In genomic region chr17:13700131-13701016, GRCm38 (mm10) we compare ENCODE assay signal across 8 mouse cellular contexts. TPM values are rescaled to one million over a fixed set of nuclear protein-coding genes. Genes with fewer than 3 reads are reported as not detected.
DNase-seq lines count a peak whose midpoint lies in the region; ATAC-seq and TF ChIP-seq lines count a peak whose summit lies in the region.

No protein-coding gene starts in this region.

- in situ Hi-C loops in ES-E14 (cut with MboI; ENCODE audit: low sequenced_read_pairs in 2 of 2, unreplicated experiment in 2 of 2): no loop called here

- H3K36me3 ChIP-seq in ES-E14 (ENCODE audit: control insufficient read depth, insufficient read depth, low read length, poor library complexity, severe bottlenecking): no peaks in the 10 kb centered on the region
- H3K36me3 ChIP-seq in heart, embryonic 10.5 days: no peaks in the 10 kb centered on the region
- H3K36me3 ChIP-seq in lung, postnatal 0 days (ENCODE audit: insufficient read depth, low read length): no peaks in the 10 kb centered on the region
- no peaks in the 10 kb centered on the region for H3K36me3 ChIP-seq in stomach, embryonic 15.5 days

- no peak overlapping the region for H3K4me3 ChIP-seq in ES-E14 (ENCODE audit: insufficient read depth in 1 of 2, low read depth in 1 of 2, low read length in 2 of 2, poor library complexity in 1 of 2, severe bottlenecking in 1 of 2)
- H3K4me3 ChIP-seq in heart, embryonic 10.5 days: 0 out of 2 replicates have a peak overlapping the region, but pooled peaks have one; percentile 12
- H3K4me3 ChIP-seq in lung, postnatal 0 days (ENCODE audit: low read depth, low read length): no peak overlapping the region
- H3K4me3 ChIP-seq in stomach, embryonic 15.5 days (replicated peaks): no peak overlapping the region

- DNase-seq in ES-E14 (ENCODE audit: low read depth, low spot score): peak; percentile 75
- peak; percentile 43 for DNase-seq in embryo, embryonic 11.5 days (ENCODE audit: low read depth, low spot score)
- DNase-seq in heart, embryonic 10.5 days (ENCODE audit: low spot score): peak; percentile 86
- DNase-seq in kidney, adult 9 months: peak; percentile 75
- DNase-seq in lung, postnatal 0 days (ENCODE audit: low spot score): peak; percentile 93
- no peak for DNase-seq in cerebellum, postnatal 4 days (ENCODE audit: low spot score in 2 of 2)

- no peak overlapping the region for H3K4me2 ChIP-seq in lung, postnatal 0 days (replicated peaks; ENCODE audit: low read depth, low read length)
- no peak overlapping the region for H3K4me2 ChIP-seq in stomach, embryonic 15.5 days

- H3K27ac ChIP-seq in ES-E14 (ENCODE audit: insufficient read depth, low read depth, low read length, poor library complexity, severe bottlenecking): peak overlapping the region; percentile 26; the same call in 1 of the 2 replicates
- peak overlapping the region; percentile 84 for H3K27ac ChIP-seq in heart, embryonic 10.5 days
- H3K27ac ChIP-seq in lung, postnatal 0 days (ENCODE audit: low read length): peak overlapping the region; percentile 88
- H3K27ac ChIP-seq in stomach, embryonic 15.5 days: peak overlapping the region; percentile 72

- peak; percentile 63 for TF ChIP-seq EP300 in lung, postnatal 0 days (IDR thresholded peaks at IDR 0.05)

- H3K4me1 ChIP-seq in ES-E14 (ENCODE audit: control insufficient read depth in 2 of 2, insufficient read depth in 2 of 2, low read length in 2 of 2, poor library complexity in 1 of 2): peaks cover 9 to 16% of the 10 kb centered on the region in 2 experiments
- peaks cover 39% of the 10 kb centered on the region for H3K4me1 ChIP-seq in heart, embryonic 10.5 days
- peaks cover 22% of the 10 kb centered on the region for H3K4me1 ChIP-seq in lung, postnatal 0 days (ENCODE audit: insufficient read depth, low read depth, low read length)
- peaks cover 27% of the 10 kb centered on the region for H3K4me1 ChIP-seq in stomach, embryonic 15.5 days

- H3K27me3 ChIP-seq in heart, embryonic 10.5 days (ENCODE audit: insufficient read depth, poor library complexity, severe bottlenecking): no peaks in the 10 kb centered on the region
- no peaks in the 10 kb centered on the region for H3K27me3 ChIP-seq in lung, postnatal 0 days (replicated peaks; ENCODE audit: insufficient read depth, low read length)
- no peaks in the 10 kb centered on the region for H3K27me3 ChIP-seq in stomach, embryonic 15.5 days (replicated peaks)

- 12% methylated on average over 4 of the region's 4 CpGs for WGBS in heart, embryonic 10.5 days
- 12% methylated on average over 4 of the region's 4 CpGs for WGBS in lung, postnatal 0 days
- WGBS in stomach, embryonic 15.5 days: 20% methylated on average over 4 of the region's 4 CpGs

- peak; percentile 79 for ATAC-seq in lung, postnatal 0 days
- ATAC-seq in stomach, embryonic 15.5 days (ENCODE audit: insufficient read depth, low FRiP score, low read depth): peak; percentile 86
- ATAC-seq in CD4-positive, CD25-positive, alpha-beta regulatory T cell, adult 4 months: no peak

- no peak overlapping the region for H3K9ac ChIP-seq in ES-E14 (ENCODE audit: insufficient read depth, low read depth, low read length, poor library complexity, severe bottlenecking)
- no peak overlapping the region for H3K9ac ChIP-seq in lung, postnatal 0 days (replicated peaks; ENCODE audit: low read depth)
- no peak overlapping the region for H3K9ac ChIP-seq in stomach, embryonic 15.5 days

- H3K9me3 ChIP-seq in ES-E14 (ENCODE audit: control insufficient read depth, insufficient read depth, low read depth, low read length): no peaks in the 10 kb centered on the region
- H3K9me3 ChIP-seq in heart, embryonic 10.5 days: no peaks in the 10 kb centered on the region
- H3K9me3 ChIP-seq in lung, postnatal 0 days (ENCODE audit: low read length): no peaks in the 10 kb centered on the region
- no peaks in the 10 kb centered on the region for H3K9me3 ChIP-seq in stomach, embryonic 15.5 days

- no peak for TF ChIP-seq CTCF in lung, postnatal 0 days (IDR thresholded peaks at IDR 0.05)

TF ChIP-seq in ES-E14, 5 proteins besides CTCF, POLR2A, EP300 and RAD21:
- TF ChIP-seq HCFC1 (IDR thresholded peaks at IDR 0.05; ENCODE audit: borderline replicate concordance, insufficient read depth, low read length): no peak
- TF ChIP-seq ZC3H11A (IDR thresholded peaks at IDR 0.05; ENCODE audit: borderline replicate concordance, low read depth, low read length): no peak
- no peak for TF ChIP-seq CHD2 (IDR thresholded peaks at IDR 0.05; ENCODE audit: low read depth, low read length)
- no peak for TF ChIP-seq ZNF384 (IDR thresholded peaks at IDR 0.05; ENCODE audit: low read depth, low read length)
- TF ChIP-seq MAFK (IDR thresholded peaks at IDR 0.05; ENCODE audit: insufficient read depth, low read depth, low read length): no peak

RNA-seq across cellular contexts. Expression of gene Afdn, which starts 60.0 kb away (rescaled TPM):
- total RNA-seq in ES-E14 (2012; rRNA removed): 92.4 and 127 TPM in 2 replicates
- 91.3 and 110 TPM in 2 replicates for polyA plus RNA-seq in heart, embryonic 10.5 days (2016; fragmentation: Nextera tagmentation; extraction: Ambion mirVana)
- 148 and 161 TPM in 2 replicates for polyA plus RNA-seq in lung, postnatal 0 days (2015; fragmentation: Nextera tagmentation; extraction: Ambion mirVana)
- polyA plus RNA-seq in stomach, embryonic 15.5 days (2015; fragmentation: Nextera tagmentation; extraction: Ambion mirVana): 95.9 and 107 TPM in 2 replicates
- 1 to 10 TPM; 1.5 to 4.1 TPM for polyA plus RNA-seq in CD4-positive, CD25-positive, alpha-beta regulatory T cell, adult 4 months (2017; shearing (Covaris generic))

Comparison
In these comparisons a context has a peak if more than half of its experiments do, and no peak if none do; other contexts are left out.
1. DNase-seq: peak in ES-E14 (single experiment), embryo, embryonic 11.5 days (single experiment), heart, embryonic 10.5 days (single experiment), kidney, adult 9 months (single experiment) and lung, postnatal 0 days (single experiment); none in cerebellum, postnatal 4 days (0 of 2).
2. H3K27ac ChIP-seq: peak in every context shown above with its lines; median percentile 88 in lung, postnatal 0 days; 84 in heart, embryonic 10.5 days; 72 in stomach, embryonic 15.5 days; 26 in ES-E14.
3. RNA of gene Afdn, which starts 60.0 kb away (polyA plus RNA-seq): 148 to 161 TPM in lung, postnatal 0 days, 91.3 to 110 TPM in heart, embryonic 10.5 days and 95.9 to 107 TPM in stomach, embryonic 15.5 days; 1.5 to 4.1 TPM in CD4-positive, CD25-positive, alpha-beta regulatory T cell, adult 4 months; every median in the first group is over 10 times any median in the second.